Mouse (Mus musculus): ENCODE data around the gene Tle3. TPM values are rescaled to one million over a fixed set of nuclear protein-coding genes. Genes with fewer than 3 reads are reported as not detected.

Tle3 gene
- polyA plus RNA-seq, 1 experiment: 63.9 TPM

DNA sequence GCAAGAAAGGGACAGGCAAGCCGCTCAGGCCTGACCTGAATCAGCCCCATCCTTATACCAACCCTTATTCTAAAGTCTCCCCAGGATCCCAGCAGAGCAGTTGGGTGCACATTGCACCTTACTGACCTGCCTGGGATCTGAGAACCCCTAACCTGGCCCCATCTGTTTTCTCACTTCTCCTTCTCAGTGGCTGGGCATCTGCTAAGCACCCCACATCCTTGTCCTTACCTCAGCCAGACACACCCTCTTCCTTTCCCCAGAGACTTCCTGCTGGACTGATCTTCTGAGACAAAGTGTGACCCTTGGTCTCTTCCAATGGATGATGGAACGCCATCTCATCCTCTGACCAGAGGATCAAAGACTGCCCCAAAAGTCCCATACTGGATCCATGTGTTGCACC, 74.8 kb downstream of the Tle3 start:
- TF ChIP-seq POLR2A (IDR thresholded peaks at IDR 0.05; ENCODE audit: low read depth, low read length) (no peak), CTCF (IDR thresholded peaks at IDR 0.05; ENCODE audit: borderline replicate concordance, insufficient read depth, low read length) (no peak)
- H3K27ac ChIP-seq (ENCODE audit: insufficient read depth, low read length): no peak overlapping the region
- H3K4me1 ChIP-seq (ENCODE audit: control insufficient read depth, insufficient read depth, low read length): no peaks in the 10 kb centered on the region
- no peak overlapping the region for H3K4me3 ChIP-seq (ENCODE audit: insufficient read depth, low read length)

DNA sequence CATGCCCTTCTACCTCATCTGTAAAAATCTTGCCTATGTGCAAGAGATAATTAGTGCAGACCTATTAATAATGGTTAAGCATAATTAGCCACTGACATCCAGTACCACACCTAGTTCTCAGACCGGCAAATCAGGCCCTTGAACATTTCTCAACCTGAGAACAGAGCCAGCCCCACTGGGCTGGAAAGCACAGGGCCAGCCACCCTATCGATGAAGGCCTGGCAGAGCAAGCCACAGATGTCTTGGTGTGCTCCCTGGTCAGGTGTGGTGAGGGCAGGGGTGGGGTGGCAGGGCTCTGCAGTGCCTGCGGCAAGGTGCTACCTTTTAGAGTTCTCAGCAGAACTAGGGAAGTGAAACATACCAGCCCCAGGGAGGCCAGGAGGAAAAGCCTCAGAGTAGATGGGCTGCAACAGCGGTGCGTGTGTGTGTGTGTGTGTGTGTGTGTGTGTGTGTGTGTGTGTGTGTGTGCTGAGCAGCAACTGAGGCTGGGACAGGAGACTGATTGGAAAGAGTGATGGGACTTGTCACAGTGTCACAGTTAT, 77.3 kb downstream of the Tle3 start:
- no peak for TF ChIP-seq POLR2A (IDR thresholded peaks at IDR 0.05; ENCODE audit: low read depth, low read length)
- TF ChIP-seq CTCF (IDR thresholded peaks at IDR 0.05; ENCODE audit: borderline replicate concordance, insufficient read depth, low read length): no peak
- Histone ChIP-seq H3K4me3 (ENCODE audit: insufficient read depth, low read length) (no peak overlapping the region), H3K4me1 (ENCODE audit: control insufficient read depth, insufficient read depth, low read length) (no peaks in the 10 kb centered on the region), H3K27ac (ENCODE audit: insufficient read depth, low read length) (no peak overlapping the region)

DNA sequence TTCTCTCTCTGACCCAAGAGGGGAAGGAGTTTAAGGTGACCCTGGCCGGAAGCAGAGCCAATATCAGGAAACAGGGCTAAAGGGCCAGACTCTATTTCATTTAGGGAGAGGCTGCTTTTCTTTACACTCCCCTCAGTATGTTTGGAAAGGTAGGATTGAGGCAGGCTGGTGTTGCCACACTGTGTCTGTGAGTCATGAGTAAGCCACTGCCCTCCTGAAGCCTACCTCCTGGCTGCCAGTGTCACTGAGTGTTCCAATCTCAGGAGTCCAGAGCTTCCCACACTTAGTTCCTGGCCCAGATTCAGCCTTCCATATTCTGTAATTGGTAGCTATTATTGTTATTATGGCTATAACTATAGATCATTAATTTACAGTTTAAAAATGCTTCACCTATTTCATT, 79.9 kb downstream of the Tle3 start:
- Histone ChIP-seq H3K4me3 (ENCODE audit: insufficient read depth, low read length) (no peak overlapping the region), H3K27ac (ENCODE audit: insufficient read depth, low read length) (no peak overlapping the region), H3K4me1 (ENCODE audit: control insufficient read depth, insufficient read depth, low read length) (no peaks in the 10 kb centered on the region)
- TF ChIP-seq CTCF (IDR thresholded peaks at IDR 0.05; ENCODE audit: borderline replicate concordance, insufficient read depth, low read length): no peak
- no peak for TF ChIP-seq POLR2A (IDR thresholded peaks at IDR 0.05; ENCODE audit: low read depth, low read length)

DNA sequence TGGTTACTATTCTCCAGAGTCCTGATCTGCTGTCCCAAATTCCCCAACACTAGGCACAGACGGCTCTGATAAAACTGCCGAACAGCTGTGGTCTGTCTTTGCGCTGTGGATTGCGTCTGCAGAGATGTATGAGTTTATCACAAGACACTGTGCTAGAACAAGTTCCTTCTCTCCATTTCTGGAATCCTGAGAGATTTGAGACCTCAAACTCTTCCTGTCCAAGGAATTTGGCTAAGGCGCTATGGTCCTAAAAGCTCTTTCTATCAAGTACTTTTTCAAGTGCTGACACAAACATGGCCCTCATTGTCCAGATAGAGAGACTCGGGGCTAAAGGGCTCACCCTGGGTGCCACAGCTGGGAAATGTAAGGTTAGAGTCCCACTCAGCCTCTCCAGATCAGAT, 83.7 kb downstream of the Tle3 start:
- H3K4me1 ChIP-seq (ENCODE audit: control insufficient read depth, insufficient read depth, low read length): no peaks in the 10 kb centered on the region
- H3K4me3 ChIP-seq (ENCODE audit: insufficient read depth, low read length): no peak overlapping the region
- H3K27ac ChIP-seq (ENCODE audit: insufficient read depth, low read length): no peak overlapping the region
- TF ChIP-seq CTCF (IDR thresholded peaks at IDR 0.05; ENCODE audit: borderline replicate concordance, insufficient read depth, low read length) (no peak), POLR2A (IDR thresholded peaks at IDR 0.05; ENCODE audit: low read depth, low read length) (no peak)

DNA sequence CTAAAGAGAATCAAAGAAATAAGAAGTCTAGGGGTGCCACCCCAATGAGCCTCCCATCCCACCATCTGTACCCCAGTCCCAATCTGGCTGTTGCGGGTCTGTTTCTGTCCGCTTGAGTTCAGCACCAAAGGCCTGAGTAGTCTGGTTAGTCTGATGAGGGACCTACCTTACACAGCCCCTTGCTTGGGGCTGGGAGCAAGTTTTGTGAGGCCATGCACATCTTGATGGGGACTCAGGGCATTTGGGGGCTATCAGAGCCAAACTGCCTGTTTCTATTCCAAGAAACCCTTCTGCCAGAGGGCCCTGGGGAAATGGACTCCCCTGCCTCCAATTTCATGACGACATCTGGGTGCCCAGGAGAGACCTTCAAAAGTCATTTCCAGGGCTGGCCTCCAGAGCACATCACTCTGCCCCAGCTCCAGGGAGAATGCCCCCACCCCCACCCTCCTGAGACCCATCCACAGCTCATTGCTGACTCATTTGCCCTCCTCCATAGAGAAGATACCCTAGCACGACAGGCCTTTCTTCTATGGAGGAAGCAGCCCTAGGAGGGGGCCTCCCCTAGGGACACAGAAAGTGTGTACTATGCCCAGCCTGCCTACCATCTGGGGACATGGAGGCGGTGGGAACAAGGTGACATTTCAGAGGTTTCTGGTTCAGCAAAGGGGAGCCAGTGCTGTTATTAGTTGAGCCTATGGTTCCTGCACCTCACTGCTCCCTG, 84.4 kb downstream of the Tle3 start:
- Histone ChIP-seq H3K4me1 (ENCODE audit: control insufficient read depth, insufficient read depth, low read length) (no peaks in the 10 kb centered on the region), H3K4me3 (ENCODE audit: insufficient read depth, low read length) (no peak overlapping the region), H3K27ac (ENCODE audit: insufficient read depth, low read length) (no peak overlapping the region)
- TF ChIP-seq CTCF (IDR thresholded peaks at IDR 0.05; ENCODE audit: borderline replicate concordance, insufficient read depth, low read length): no peak
- no peak for TF ChIP-seq POLR2A (IDR thresholded peaks at IDR 0.05; ENCODE audit: low read depth, low read length)

DNA sequence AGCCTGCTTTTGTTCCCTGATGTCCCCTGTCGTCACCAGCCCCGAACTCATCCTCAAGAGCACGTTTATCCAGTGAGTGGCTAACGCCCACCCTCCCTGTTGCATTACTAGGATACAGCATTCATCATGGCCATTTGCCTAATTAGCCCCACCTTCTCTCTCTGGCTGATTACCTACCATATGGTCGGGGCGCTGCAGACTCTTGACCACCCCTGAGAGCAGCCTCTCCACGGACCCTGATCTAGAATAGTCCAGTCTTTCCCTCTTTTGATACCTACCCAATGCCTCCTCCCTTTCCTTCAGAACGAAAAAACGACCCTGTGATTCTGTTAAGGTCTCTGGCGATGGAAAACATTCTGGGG, 85.0 kb downstream of the Tle3 start:
- no peaks in the 10 kb centered on the region for H3K4me1 ChIP-seq (ENCODE audit: control insufficient read depth, insufficient read depth, low read length)
- H3K4me3 ChIP-seq (ENCODE audit: insufficient read depth, low read length): no peak overlapping the region
- no peak overlapping the region for H3K27ac ChIP-seq (ENCODE audit: insufficient read depth, low read length)
- TF ChIP-seq CTCF (IDR thresholded peaks at IDR 0.05; ENCODE audit: borderline replicate concordance, insufficient read depth, low read length): no peak
- no peak for TF ChIP-seq POLR2A (IDR thresholded peaks at IDR 0.05; ENCODE audit: low read depth, low read length)

DNA sequence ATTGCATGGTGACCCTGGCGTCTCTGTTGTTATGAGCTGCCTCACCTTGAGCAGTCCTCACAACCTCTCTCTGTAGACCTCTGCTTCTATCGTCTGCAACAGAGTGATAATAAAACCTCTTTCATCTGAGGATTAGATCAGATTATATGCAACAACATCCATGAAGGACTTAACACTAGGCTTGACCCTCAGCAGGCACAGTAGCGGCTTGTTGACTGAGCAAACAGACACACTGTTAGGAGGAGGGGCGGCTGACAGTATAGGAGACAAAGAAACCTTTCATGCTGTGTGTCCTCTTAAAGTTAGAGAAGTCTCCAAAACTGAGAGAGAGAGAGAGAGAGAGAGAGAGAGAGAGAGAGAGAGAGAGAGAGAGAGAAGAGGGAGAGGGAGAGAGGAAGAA, 89.7 kb downstream of the Tle3 start:
- H3K27ac ChIP-seq (ENCODE audit: insufficient read depth, low read length): no peak overlapping the region

DNA sequence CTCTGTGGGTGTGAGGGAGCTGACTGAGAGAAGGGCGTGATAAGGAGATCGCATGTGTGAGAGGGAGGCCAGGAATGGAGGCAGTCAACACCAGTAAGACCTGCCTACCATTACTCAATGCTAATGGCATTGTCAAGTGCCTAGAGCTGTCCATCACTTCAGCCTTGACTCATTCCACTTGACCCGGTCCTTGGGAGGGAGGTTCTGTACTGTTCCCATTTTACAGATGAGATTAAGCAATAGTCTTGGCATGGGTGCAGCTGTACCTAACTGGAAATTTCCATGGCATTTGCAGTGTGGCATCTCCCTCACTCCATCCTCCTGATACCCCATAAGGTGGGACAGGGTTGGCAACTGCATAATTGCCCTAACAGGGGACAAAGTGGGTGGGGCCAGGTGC, 95.3 kb downstream of the Tle3 start:
- Histone ChIP-seq H3K27ac (ENCODE audit: insufficient read depth, low read length) (no peak overlapping the region), H3K4me1 (ENCODE audit: control insufficient read depth, insufficient read depth, low read length) (no peaks in the 10 kb centered on the region), H3K4me3 (ENCODE audit: insufficient read depth, low read length) (no peak overlapping the region)
- TF ChIP-seq CTCF (IDR thresholded peaks at IDR 0.05; ENCODE audit: borderline replicate concordance, insufficient read depth, low read length) (no peak), POLR2A (IDR thresholded peaks at IDR 0.05; ENCODE audit: low read depth, low read length) (no peak)

More for the DNA sequence above, 89.7 kb downstream of the Tle3 start:
- TF ChIP-seq CTCF (IDR thresholded peaks at IDR 0.05; ENCODE audit: borderline replicate concordance, insufficient read depth, low read length) (no peak), POLR2A (IDR thresholded peaks at IDR 0.05; ENCODE audit: low read depth, low read length) (no peak)
- no peaks in the 10 kb centered on the region for H3K4me1 ChIP-seq (ENCODE audit: control insufficient read depth, insufficient read depth, low read length)
- no peak overlapping the region for H3K4me3 ChIP-seq (ENCODE audit: insufficient read depth, low read length)

All from embryonic fibroblast, embryonic 13.5 days (primary cell).